Mouse (Mus musculus): ENCODE measurements around the gene Stk24.

- TF ChIP-seq CTCF (IDR thresholded peaks at IDR 0.05; ENCODE audit: control insufficient read depth, insufficient read depth, insufficient replicate concordance, low read depth, low read length) (no peak), POLR2A (IDR thresholded peaks at IDR 0.05; ENCODE audit: control insufficient read depth, low read depth, low read length) (no peak)
Observed at GRCm38 (mm10) chr14:121342885-121343284, 36.9 kb downstream of the Stk24 start.

Measured in testis, adult 2 months (tissue).